8 mouse cellular contexts compared by ENCODE assay signal in the genomic region with DNA sequence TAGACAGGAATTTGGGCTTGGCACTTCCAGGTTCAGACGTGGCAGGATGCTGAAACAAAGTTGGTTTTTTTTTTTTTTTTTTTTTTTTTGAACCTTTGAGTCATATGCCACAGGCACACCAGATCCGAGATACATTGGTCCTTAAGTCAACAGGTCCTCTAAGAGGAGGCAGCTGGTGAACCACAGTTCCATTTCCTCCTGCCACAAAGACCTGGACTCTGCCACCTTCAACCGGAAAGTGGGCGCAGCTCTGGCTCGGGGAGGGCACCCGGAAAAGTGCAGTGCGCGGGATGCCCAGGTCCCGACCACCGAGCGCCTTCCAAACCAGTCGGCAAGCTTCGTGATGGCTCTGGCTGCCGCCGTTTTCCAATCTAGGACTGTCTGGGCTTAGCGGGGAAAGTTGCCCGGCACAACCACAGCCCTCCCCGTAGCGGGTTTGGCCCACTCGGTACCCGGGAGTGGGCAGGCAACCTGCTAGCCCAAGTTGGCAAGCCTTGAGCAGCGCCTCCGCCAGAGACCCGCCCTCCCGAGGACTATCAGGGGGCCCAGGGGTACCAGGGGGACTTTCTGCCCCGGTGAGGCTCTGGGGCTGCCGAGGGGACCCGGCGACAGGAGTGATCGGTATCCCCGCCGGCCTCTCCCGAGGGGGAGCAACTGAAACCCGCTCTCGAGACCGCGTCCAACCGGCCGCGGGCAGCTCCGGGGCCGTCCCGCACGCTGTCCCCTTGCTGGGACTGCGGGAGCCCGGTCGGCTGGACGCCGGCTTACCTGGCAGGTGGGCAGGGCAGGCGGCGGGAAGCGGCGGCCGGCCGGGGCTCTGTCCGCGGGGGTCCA. TPM values are rescaled to one million over a fixed set of nuclear protein-coding genes. Genes with fewer than 3 reads are reported as not detected.
A peak's percentile ranks its signal among the peaks of the same experiment; 100 is the strongest.
DNase-seq lines count a peak whose midpoint lies in the region; ATAC-seq and TF ChIP-seq lines count a peak whose summit lies in the region.

No protein-coding gene starts in this region.

- H3K27ac ChIP-seq in embryonic facial prominence, embryonic 13.5 days = no peak overlapping the region
- no peak overlapping the region for H3K27ac ChIP-seq in hindbrain, embryonic 12.5 days
- H3K27ac ChIP-seq in limb, embryonic 13.5 days = no peak overlapping the region

- peak; percentile 64 for ATAC-seq in Patski
- ATAC-seq in embryonic facial prominence, embryonic 13.5 days (ENCODE audit: insufficient number of reproducible peaks, insufficient read depth, low FRiP score, low TSS enrichment, low read depth) = peak; percentile 52
- peak; percentile 78 for ATAC-seq in hindbrain, embryonic 12.5 days (ENCODE audit: low FRiP score)
- ATAC-seq in limb, embryonic 13.5 days (ENCODE audit: low FRiP score, low read depth) = peak; percentile 70

- H3K9me3 ChIP-seq in embryonic facial prominence, embryonic 13.5 days = no peaks in the 10 kb centered on the region
- no peaks in the 10 kb centered on the region for H3K9me3 ChIP-seq in hindbrain, embryonic 12.5 days (replicated peaks)
- no peaks in the 10 kb centered on the region for H3K9me3 ChIP-seq in limb, embryonic 13.5 days

- TF ChIP-seq CTCF in Patski (IDR thresholded peaks at IDR 0.05) = no peak

- peaks cover 23% of the 10 kb centered on the region for H3K27me3 ChIP-seq in Patski
- H3K27me3 ChIP-seq in embryonic facial prominence, embryonic 13.5 days = peaks cover 43% of the 10 kb centered on the region
- peaks cover 28% of the 10 kb centered on the region for H3K27me3 ChIP-seq in hindbrain, embryonic 12.5 days
- H3K27me3 ChIP-seq in limb, embryonic 13.5 days = peaks cover 38% of the 10 kb centered on the region

- H3K4me1 ChIP-seq in embryonic facial prominence, embryonic 13.5 days = peaks cover 10% of the 10 kb centered on the region; the same call in 1 of the 2 replicates
- H3K4me1 ChIP-seq in hindbrain, embryonic 12.5 days = peaks cover 9% of the 10 kb centered on the region
- peaks cover 7% of the 10 kb centered on the region for H3K4me1 ChIP-seq in limb, embryonic 13.5 days

- in situ Hi-C loops in Patski (cut with MboI; ENCODE audit: low pct_unique_long_range_greater_than_20kb) = no loop called here

- DNase-seq in layer of hippocampus, postnatal 10 days (ENCODE audit: low spot score in 2 of 2) = peak; percentile 36 to 51
- DNase-seq in layer of hippocampus, adult 11-12 months (ENCODE audit: low spot score) = no peak
- no peak for DNase-seq in Patski (ENCODE audit: low read depth, low spot score)
- peak; percentile 2 for DNase-seq in naive thymus-derived CD4-positive, alpha-beta T cell, adult 2 months (ENCODE audit: low read depth)
- peak; percentile 8 to 14 for DNase-seq in thymus, postnatal 36 days

- H3K4me3 ChIP-seq in embryonic facial prominence, embryonic 13.5 days = peak overlapping the region; percentile 69
- peak overlapping the region; percentile 72 for H3K4me3 ChIP-seq in hindbrain, embryonic 12.5 days
- peak overlapping the region; percentile 56 for H3K4me3 ChIP-seq in limb, embryonic 13.5 days

- WGBS in embryonic facial prominence, embryonic 13.5 days = under 1% methylated on average over 57 of the region's 57 CpGs
- under 1% methylated on average over 56 of the region's 57 CpGs for WGBS in hindbrain, embryonic 12.5 days
- under 1% methylated on average over 57 of the region's 57 CpGs for WGBS in limb, embryonic 13.5 days

- POLR2A ChIA-PET in Patski (lab: Charles Lee) = no interaction called here

- CTCF ChIA-PET in Patski (lab: Charles Lee) = no interaction called here

- peak overlapping the region; percentile 100 for H3K4me2 ChIP-seq in embryonic facial prominence, embryonic 13.5 days
- H3K4me2 ChIP-seq in hindbrain, embryonic 12.5 days (replicated peaks) = peak overlapping the region; percentile 100
- H3K4me2 ChIP-seq in limb, embryonic 13.5 days (replicated peaks) = peak overlapping the region; percentile 100

- H3K9ac ChIP-seq in embryonic facial prominence, embryonic 13.5 days = peak overlapping the region; percentile 72
- peak overlapping the region; percentile 69 for H3K9ac ChIP-seq in hindbrain, embryonic 12.5 days
- peak overlapping the region; percentile 75 for H3K9ac ChIP-seq in limb, embryonic 13.5 days

- H3K36me3 ChIP-seq in embryonic facial prominence, embryonic 13.5 days = no peaks in the 10 kb centered on the region
- no peaks in the 10 kb centered on the region for H3K36me3 ChIP-seq in hindbrain, embryonic 12.5 days
- H3K36me3 ChIP-seq in limb, embryonic 13.5 days = no peaks in the 10 kb centered on the region

RNA-seq across cellular contexts. Expression of gene Galnt3, which starts 0.8 kb away (rescaled TPM):
- 1 to 10 TPM; 3.8 to 4.8 TPM for total RNA-seq in layer of hippocampus, postnatal 10 days (2021)
- 0.98 TPM for polyA plus RNA-seq in Patski (2021)
- 2.9 and 5.2 TPM in 2 replicates for polyA plus RNA-seq in embryonic facial prominence, embryonic 13.5 days (2015; fragmentation: Nextera tagmentation; extraction: Ambion mirVana)
- polyA plus RNA-seq in hindbrain, embryonic 12.5 days (2016; fragmentation: Nextera tagmentation; extraction: Ambion mirVana) = 2.8 and 3.5 TPM in 2 replicates
- polyA plus RNA-seq in limb, embryonic 13.5 days (2015; fragmentation: Nextera tagmentation; extraction: Ambion mirVana) = 2.2 and 5.1 TPM in 2 replicates

Comparison
In these comparisons a context has a peak if more than half of its experiments do, and no peak if none do; other contexts are left out.
1. DNase-seq: peak in layer of hippocampus, postnatal 10 days (2 of 2), naive thymus-derived CD4-positive, alpha-beta T cell, adult 2 months (single experiment) and thymus, postnatal 36 days (2 of 2); none in layer of hippocampus, adult 11-12 months (single experiment) and Patski (single experiment).
2. Peak in every context shown above with its lines, with median percentiles within 50 percentile points of each other: ATAC-seq, H3K4me2 ChIP-seq, H3K4me3 ChIP-seq and H3K9ac ChIP-seq.